Mouse (Mus musculus): ENCODE results near the gene Lrrc74b. TPM values are rescaled to one million over a fixed set of nuclear protein-coding genes. Genes with fewer than 3 reads are reported as not detected.

The Lrrc74b gene
- 0.06 TPM for polyA plus RNA-seq (2012; fragmentation: generic; extraction: Trizol)
- long read RNA-seq, experiment 1, result 0 reads
- long read RNA-seq, experiment 2, result 0 reads

- TF ChIP-seq MYOD1 (IDR thresholded peaks at IDR 0.05; ENCODE audit: control insufficient read depth, insufficient read length, low read depth) (peak; percentile 18), USF1 (IDR thresholded peaks at IDR 0.05; ENCODE audit: low read depth) (no peak)
- no peaks in the 10 kb centered on the region for H3K27me3 ChIP-seq (ENCODE audit: control insufficient read depth, insufficient read depth, insufficient read length)
Observed at GRCm38 (mm10) chr16:17561128-17561750, at the start of gene Lrrc74b. Gene Lrrc74b, minus strand, starts transcription at chr16:17561247.

GRCm38 (mm10) chr16:17605684-17606083, 44.6 kb upstream of the Lrrc74b start:
- Histone ChIP-seq H3ac (ENCODE audit: control insufficient read depth, insufficient read length, low read depth) (no peak overlapping the region), H3K79me2 (ENCODE audit: control insufficient read depth, insufficient read depth) (no peaks in the 10 kb centered on the region), H3K79me3 (ENCODE audit: low read depth) (no peaks in the 10 kb centered on the region), H3K27me3 (ENCODE audit: control insufficient read depth, insufficient read depth, insufficient read length) (no peaks in the 10 kb centered on the region), H3K36me3 (ENCODE audit: control insufficient read depth, insufficient read depth) (no peaks in the 10 kb centered on the region), H3K4me3 (ENCODE audit: insufficient read depth, poor library complexity, severe bottlenecking) (no peak overlapping the region)
- no peak for TF ChIP-seq MYOG (IDR thresholded peaks at IDR 0.05; ENCODE audit: control insufficient read depth, extremely low read depth, insufficient read length)
- TF ChIP-seq USF1 (IDR thresholded peaks at IDR 0.05; ENCODE audit: low read depth), result no peak
- no peak for TF ChIP-seq CEBPB (IDR thresholded peaks at IDR 0.05; ENCODE audit: low read depth)
- no peak for TF ChIP-seq CTCF (IDR thresholded peaks at IDR 0.05; ENCODE audit: control insufficient read depth, insufficient read depth, insufficient read length)
- no peak for TF ChIP-seq MYOD1 (IDR thresholded peaks at IDR 0.05; ENCODE audit: control insufficient read depth, insufficient read length, low read depth)

More at GRCm38 (mm10) chr16:17561128-17561750, at the start of gene Lrrc74b:
- no peaks in the 10 kb centered on the region for H3K79me3 ChIP-seq (ENCODE audit: low read depth)
- H3K4me3 ChIP-seq (ENCODE audit: insufficient read depth, poor library complexity, severe bottlenecking), result no peak within 1 kb of the TSS
- H3ac ChIP-seq (ENCODE audit: control insufficient read depth, insufficient read length, low read depth), result peak within 1 kb of the TSS; percentile 10
- no peaks in the 10 kb centered on the region for H3K79me2 ChIP-seq (ENCODE audit: control insufficient read depth, insufficient read depth)
- no peaks in the 10 kb centered on the region for H3K36me3 ChIP-seq (ENCODE audit: control insufficient read depth, insufficient read depth)

- H3K79me2 ChIP-seq (ENCODE audit: control insufficient read depth, insufficient read depth), result no peaks in the 10 kb centered on the region
- no peak overlapping the region for H3ac ChIP-seq (ENCODE audit: control insufficient read depth, insufficient read length, low read depth)
- no peak for TF ChIP-seq CTCF (IDR thresholded peaks at IDR 0.05; ENCODE audit: control insufficient read depth, insufficient read depth, insufficient read length)
- TF ChIP-seq FOSL1 (IDR thresholded peaks at IDR 0.05; ENCODE audit: insufficient read depth, low read length, poor library complexity, severe bottlenecking), result no peak
- no peak for TF ChIP-seq MAX (IDR thresholded peaks at IDR 0.05)
- no peak for TF ChIP-seq MYOG (IDR thresholded peaks at IDR 0.05; ENCODE audit: control insufficient read depth, extremely low read depth, insufficient read length)
- TF ChIP-seq USF1 (IDR thresholded peaks at IDR 0.05; ENCODE audit: low read depth), result no peak
- TF ChIP-seq CEBPB (IDR thresholded peaks at IDR 0.05; ENCODE audit: low read depth), result no peak
- TF ChIP-seq MYOD1 (IDR thresholded peaks at IDR 0.05; ENCODE audit: control insufficient read depth, insufficient read length, low read depth), result no peak
- no peaks in the 10 kb centered on the region for H3K79me3 ChIP-seq (ENCODE audit: low read depth)
- no peak overlapping the region for H3K4me3 ChIP-seq (ENCODE audit: insufficient read depth, poor library complexity, severe bottlenecking)
- H3K36me3 ChIP-seq (ENCODE audit: control insufficient read depth, insufficient read depth), result no peaks in the 10 kb centered on the region
- H3K27me3 ChIP-seq (ENCODE audit: control insufficient read depth, insufficient read depth, insufficient read length), result no peaks in the 10 kb centered on the region
Observed at GRCm38 (mm10) chr16:17604941-17605340, 43.9 kb upstream of the Lrrc74b start.

GRCm38 (mm10) chr16:17600944-17601562, 40.0 kb upstream of the Lrrc74b start:
- H3K79me3 ChIP-seq (ENCODE audit: low read depth), result no peaks in the 10 kb centered on the region
- no peaks in the 10 kb centered on the region for H3K36me3 ChIP-seq (ENCODE audit: control insufficient read depth, insufficient read depth)
- no peaks in the 10 kb centered on the region for H3K79me2 ChIP-seq (ENCODE audit: control insufficient read depth, insufficient read depth)
- no peak overlapping the region for H3K4me3 ChIP-seq (ENCODE audit: insufficient read depth, poor library complexity, severe bottlenecking)
- H3K27me3 ChIP-seq (ENCODE audit: control insufficient read depth, insufficient read depth, insufficient read length), result no peaks in the 10 kb centered on the region
- no peak overlapping the region for H3ac ChIP-seq (ENCODE audit: control insufficient read depth, insufficient read length, low read depth)
- TF ChIP-seq FOSL1 (IDR thresholded peaks at IDR 0.05; ENCODE audit: insufficient read depth, low read length, poor library complexity, severe bottlenecking) (no peak), MYOD1 (IDR thresholded peaks at IDR 0.05; ENCODE audit: control insufficient read depth, insufficient read length, low read depth) (no peak), CTCF (IDR thresholded peaks at IDR 0.05; ENCODE audit: control insufficient read depth, insufficient read depth, insufficient read length) (no peak), CEBPB (IDR thresholded peaks at IDR 0.05; ENCODE audit: low read depth) (no peak), USF1 (IDR thresholded peaks at IDR 0.05; ENCODE audit: low read depth) (no peak), MAX (IDR thresholded peaks at IDR 0.05) (no peak), MYOG (IDR thresholded peaks at IDR 0.05; ENCODE audit: control insufficient read depth, extremely low read depth, insufficient read length) (no peak)

- Histone ChIP-seq H3K79me3 (ENCODE audit: low read depth) (no peaks in the 10 kb centered on the region), H3K36me3 (ENCODE audit: control insufficient read depth, insufficient read depth) (no peaks in the 10 kb centered on the region)
- TF ChIP-seq USF1 (IDR thresholded peaks at IDR 0.05; ENCODE audit: low read depth) (no peak), CTCF (IDR thresholded peaks at IDR 0.05; ENCODE audit: control insufficient read depth, insufficient read depth, insufficient read length) (no peak), CEBPB (IDR thresholded peaks at IDR 0.05; ENCODE audit: low read depth) (no peak)
Observed at GRCm38 (mm10) chr16:17590731-17591130, 29.7 kb upstream of the Lrrc74b start.

GRCm38 (mm10) chr16:17584555-17584954, 23.5 kb upstream of the Lrrc74b start:
- no peak for TF ChIP-seq FOSL1 (IDR thresholded peaks at IDR 0.05; ENCODE audit: insufficient read depth, low read length, poor library complexity, severe bottlenecking)
- no peak for TF ChIP-seq MYOD1 (IDR thresholded peaks at IDR 0.05; ENCODE audit: control insufficient read depth, insufficient read length, low read depth)
- no peak for TF ChIP-seq MYOG (IDR thresholded peaks at IDR 0.05; ENCODE audit: control insufficient read depth, extremely low read depth, insufficient read length)
- TF ChIP-seq CEBPB (IDR thresholded peaks at IDR 0.05; ENCODE audit: low read depth), result no peak
- TF ChIP-seq USF1 (IDR thresholded peaks at IDR 0.05; ENCODE audit: low read depth), result no peak
- TF ChIP-seq MAX (IDR thresholded peaks at IDR 0.05), result no peak
- no peak for TF ChIP-seq CTCF (IDR thresholded peaks at IDR 0.05; ENCODE audit: control insufficient read depth, insufficient read depth, insufficient read length)
- Histone ChIP-seq H3K27me3 (ENCODE audit: control insufficient read depth, insufficient read depth, insufficient read length) (no peaks in the 10 kb centered on the region), H3K4me3 (ENCODE audit: insufficient read depth, poor library complexity, severe bottlenecking) (no peak overlapping the region)

More at GRCm38 (mm10) chr16:17590731-17591130, 29.7 kb upstream of the Lrrc74b start:
- Histone ChIP-seq H3ac (ENCODE audit: control insufficient read depth, insufficient read length, low read depth) (no peak overlapping the region), H3K4me3 (ENCODE audit: insufficient read depth, poor library complexity, severe bottlenecking) (no peak overlapping the region), H3K27me3 (ENCODE audit: control insufficient read depth, insufficient read depth, insufficient read length) (no peaks in the 10 kb centered on the region), H3K79me2 (ENCODE audit: control insufficient read depth, insufficient read depth) (no peaks in the 10 kb centered on the region)

More at GRCm38 (mm10) chr16:17584555-17584954, 23.5 kb upstream of the Lrrc74b start:
- H3K79me3 ChIP-seq (ENCODE audit: low read depth), result no peaks in the 10 kb centered on the region
- H3ac ChIP-seq (ENCODE audit: control insufficient read depth, insufficient read length, low read depth), result no peak overlapping the region
- H3K36me3 ChIP-seq (ENCODE audit: control insufficient read depth, insufficient read depth), result no peaks in the 10 kb centered on the region
- no peaks in the 10 kb centered on the region for H3K79me2 ChIP-seq (ENCODE audit: control insufficient read depth, insufficient read depth)
